Mouse (Mus musculus): ENCODE measurements around the gene Zkscan5.
"Not testable (repeated sequence)": the region's sequence is repeated elsewhere in the genome, so short reads cannot be mapped to it uniquely, and the experiment has no call there.

DNA sequence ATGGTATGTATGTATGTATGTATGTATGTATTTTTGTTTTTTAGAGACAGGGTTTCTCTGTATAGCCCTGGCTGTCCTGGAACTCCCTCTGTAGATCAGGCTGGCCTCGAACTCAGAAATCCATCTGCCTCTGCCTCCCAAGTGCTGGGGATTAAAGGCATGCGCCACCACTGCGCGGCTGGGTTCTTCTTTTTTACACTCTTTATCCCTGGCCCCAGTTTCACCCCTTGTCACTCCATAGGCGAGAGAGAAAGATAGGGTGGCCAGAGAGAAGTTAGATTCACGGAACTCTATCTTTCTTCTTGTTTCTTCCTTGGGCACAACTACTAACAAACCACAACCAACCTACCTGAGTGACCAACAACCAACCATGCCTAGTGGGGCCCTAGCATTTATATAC lies 24.9 kb downstream of the Zkscan5 start:
- TF ChIP-seq EP300, CTCF (IDR thresholded peaks at IDR 0.05; ENCODE audit: low read depth): not testable (repeated sequence)
